Mouse (Mus musculus): ENCODE results near the gene Itpk1.

GRCm38 (mm10) chr12:102607808-102608517, 96.8 kb downstream of the Itpk1 start:
- TF ChIP-seq POLR2A (IDR thresholded peaks at IDR 0.05; ENCODE audit: borderline replicate concordance, extremely low read depth, insufficient read depth, insufficient read length, poor library complexity, severe bottlenecking), result no peak
- no peak for TF ChIP-seq CTCF (IDR thresholded peaks at IDR 0.05; ENCODE audit: borderline replicate concordance, extremely low read depth, insufficient read depth, insufficient read length)
